Mouse (Mus musculus): ENCODE measurements around the gene Spin1.

The Spin1 gene

GRCm38 (mm10) chr13:51136315-51136714 lies 35.6 kb downstream of the Spin1 start:
- DNase-seq (ENCODE audit: extremely low read depth, low read depth) = no peak

GRCm38 (mm10) chr13:51136996-51137701 lies 36.5 kb downstream of the Spin1 start:
- DNase-seq (ENCODE audit: extremely low read depth, low read depth) = no peak

- DNase-seq (ENCODE audit: extremely low read depth, low read depth) = no peak
These were observed 37.0 kb downstream of the Spin1 start for GRCm38 (mm10) chr13:51137702-51138031.

GRCm38 (mm10) chr13:51147106-51147505 lies 46.4 kb downstream of the Spin1 start:
- DNase-seq (ENCODE audit: extremely low read depth, low read depth) = no peak

- no peak for DNase-seq (ENCODE audit: extremely low read depth, low read depth)
These were observed 52.4 kb downstream of the Spin1 start for GRCm38 (mm10) chr13:51152966-51153669.

GRCm38 (mm10) chr13:51153670-51154030 lies 53.0 kb downstream of the Spin1 start:
- no peak for DNase-seq (ENCODE audit: extremely low read depth, low read depth)

- DNase-seq (ENCODE audit: extremely low read depth, low read depth) = no peak
These were observed 54.7 kb downstream of the Spin1 start for GRCm38 (mm10) chr13:51155178-51156013.

- no peak for DNase-seq (ENCODE audit: extremely low read depth, low read depth)
These were observed 55.3 kb downstream of the Spin1 start for GRCm38 (mm10) chr13:51156014-51156386.

GRCm38 (mm10) chr13:51157291-51157690 lies 56.6 kb downstream of the Spin1 start:
- no peak for DNase-seq (ENCODE audit: extremely low read depth, low read depth)

- DNase-seq (ENCODE audit: extremely low read depth, low read depth) = no peak
These were observed 61.0 kb downstream of the Spin1 start for GRCm38 (mm10) chr13:51161672-51162071.

- DNase-seq (ENCODE audit: extremely low read depth, low read depth) = no peak
These were observed 61.6 kb downstream of the Spin1 start for GRCm38 (mm10) chr13:51162246-51162645.

- no peak for DNase-seq (ENCODE audit: extremely low read depth, low read depth)
These were observed 66.0 kb downstream of the Spin1 start for GRCm38 (mm10) chr13:51166711-51167110.

- no peak for DNase-seq (ENCODE audit: extremely low read depth, low read depth)
These were observed 69.5 kb downstream of the Spin1 start for GRCm38 (mm10) chr13:51170215-51170614.

- DNase-seq (ENCODE audit: extremely low read depth, low read depth) = no peak
These were observed 70.3 kb downstream of the Spin1 start, which contains the start of gene Nxnl2 for GRCm38 (mm10) chr13:51170691-51171680. Nxnl2 (plus strand) TSS chr13:51171022.

GRCm38 (mm10) chr13:51172601-51173000 lies 71.9 kb downstream of the Spin1 start:
- no peak for DNase-seq (ENCODE audit: extremely low read depth, low read depth)

GRCm38 (mm10) chr13:51178932-51179331 lies 78.3 kb downstream of the Spin1 start:
- no peak for DNase-seq (ENCODE audit: extremely low read depth, low read depth)

GRCm38 (mm10) chr13:51179362-51179761 lies 78.7 kb downstream of the Spin1 start:
- no peak for DNase-seq (ENCODE audit: extremely low read depth, low read depth)

- no peak for DNase-seq (ENCODE audit: extremely low read depth, low read depth)
These were observed 81.6 kb downstream of the Spin1 start for GRCm38 (mm10) chr13:51182236-51182635.

- no peak for DNase-seq (ENCODE audit: extremely low read depth, low read depth)
These were observed 84.2 kb downstream of the Spin1 start for GRCm38 (mm10) chr13:51184896-51185295.

- DNase-seq (ENCODE audit: extremely low read depth, low read depth) = no peak
These were observed 89.7 kb downstream of the Spin1 start for GRCm38 (mm10) chr13:51190336-51190735.
